Mouse (Mus musculus) small intestine, adult 2 months (tissue): ENCODE data around the gene Slc38a1. TPM values are rescaled to one million over a fixed set of nuclear protein-coding genes. Genes with fewer than 3 reads are reported as not detected.

ENCODE experiments used
- H3K27ac ChIP-seq: fragments of 200-500 bp; 2 replicates; pipeline ENCODE4 v1.5.1; 2012; ENCODE audit warnings: low read depth, low read length, control low read depth, inconsistent platforms; ENCODE audit not compliant: insufficient read depth
- H3K27me3 ChIP-seq: fragments of 200-500 bp; 2 replicates; pipeline ENCODE4 v1.6.1; 2012; ENCODE audit warnings: mild to moderate bottlenecking, moderate library complexity, low read length, inconsistent platforms; ENCODE audit not compliant: control insufficient read depth, insufficient read depth
- H3K36me3 ChIP-seq: fragments of 200-500 bp; 2 replicates; pipeline ENCODE4 v1.6.1; 2012; ENCODE audit warnings: mild to moderate bottlenecking, low read length, control low read depth, inconsistent platforms; ENCODE audit not compliant: control insufficient read depth, insufficient read depth
- H3K4me1 ChIP-seq: fragments of 200-500 bp; 2 replicates; pipeline ENCODE4 v1.6.1; 2012; ENCODE audit warnings: low read length, inconsistent platforms, mixed read lengths; ENCODE audit not compliant: control insufficient read depth, insufficient read depth, insufficient read length
- H3K4me3 ChIP-seq: fragments of 200-500 bp; 2 replicates; pipeline ENCODE4 v1.5.1; 2012; ENCODE audit warnings: low read depth, mild to moderate bottlenecking, control low read depth, inconsistent platforms, low read length, moderate library complexity
- CTCF ChIP-seq: fragments of 200-500 bp; IDR thresholded peaks from 2 replicates; pipeline ENCODE4 v1.5.1; 2012; ENCODE audit warnings: low read depth, mild to moderate bottlenecking, control low read depth, inconsistent platforms, low read length, moderate library complexity, mixed read lengths; ENCODE audit not compliant: insufficient replicate concordance, insufficient read length; ENCODE audit errors: extremely low read depth
- POLR2A ChIP-seq: fragments of 200-500 bp; IDR thresholded peaks from 2 replicates; pipeline ENCODE4 v1.6.1; 2012; ENCODE audit warnings: low read depth, mild to moderate bottlenecking, control low read depth, inconsistent platforms, low read length, moderate library complexity
- WGBS: fragments of 180-500 bp; shearing (Covaris S2); methylation state at CpG from one replicate; pipeline ENCODE4 v1.1.7; 2018; 5-methylcytosine and 5-hydroxymethylcytosine counted together
- polyA plus RNA-seq: library from polyadenylated mRNA; depleted of rRNA; stranded (reverse); fragments of >200 nt; gene quantifications from 2 replicates; pipeline ENCODE4 v1.2.3, GENCODE M21; 2012

Slc38a1 gene
- polyA plus RNA-seq, 1 experiment = 15.0 TPM

DNA sequence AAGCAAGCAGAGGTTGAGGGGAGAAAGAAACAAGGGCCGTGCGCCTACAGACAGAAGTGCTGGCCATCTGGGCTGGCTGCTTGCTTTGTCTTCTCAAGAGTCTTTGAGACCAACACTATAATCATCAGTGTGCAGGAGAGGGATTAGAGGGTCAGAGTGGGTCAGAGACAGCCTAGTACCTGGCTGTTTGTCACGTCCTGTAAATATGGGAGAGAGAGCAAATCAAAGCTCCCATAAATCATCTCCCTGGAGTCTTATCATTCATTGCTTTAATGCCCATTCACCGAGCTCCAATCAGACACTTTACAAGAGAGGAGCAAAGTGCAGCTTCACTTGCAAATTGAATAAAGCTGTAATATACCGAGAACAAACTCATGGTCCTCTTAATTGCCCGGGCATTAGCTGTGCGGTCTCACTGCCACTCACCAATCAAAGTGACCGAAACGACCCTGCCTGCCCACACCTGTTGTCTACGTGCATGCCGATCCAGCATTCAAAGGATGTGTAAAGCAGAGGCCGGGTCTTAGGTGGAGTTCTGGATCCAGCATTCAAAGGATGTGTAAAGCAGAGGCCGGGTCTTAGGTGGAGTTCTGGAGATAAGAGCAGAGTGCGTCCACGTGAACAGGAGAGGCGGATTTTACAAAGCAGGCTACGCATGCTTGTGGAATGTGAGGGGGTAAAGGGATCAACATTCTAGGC is 15.0 kb upstream of the Slc38a1 start:
- peak overlapping the region; percentile 56 for H3K4me3 ChIP-seq

DNA sequence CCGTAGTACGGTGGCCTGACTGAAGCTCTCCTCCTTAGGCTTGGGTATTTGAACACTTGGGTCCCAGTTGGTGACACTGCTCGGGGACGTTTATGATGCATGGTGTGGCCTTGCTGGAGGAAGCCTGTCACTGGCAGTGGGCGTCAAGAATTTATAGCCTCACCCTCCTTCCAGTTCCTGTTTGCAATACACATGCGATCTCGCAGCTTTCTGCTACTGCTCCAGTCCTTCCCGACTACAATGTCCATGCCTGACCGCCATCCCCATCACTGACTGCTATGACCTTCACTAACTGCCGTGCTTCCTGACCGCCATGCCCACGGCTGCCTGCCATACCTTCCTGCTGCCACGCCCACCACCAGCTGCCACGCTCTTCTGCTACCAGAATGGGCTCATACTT is 12.8 kb upstream of the Slc38a1 start:
- TF ChIP-seq POLR2A = no peak
- no peak for TF ChIP-seq CTCF
- Histone ChIP-seq H3K4me1 (peaks cover 10% of the 10 kb centered on the region), H3K4me3 (no peak overlapping the region), H3K27me3 (no peaks in the 10 kb centered on the region), H3K27ac (no peak overlapping the region), H3K36me3 (no peaks in the 10 kb centered on the region)
- WGBS = 73% methylated on average over 14 of the region's 14 CpGs

More for the DNA sequence above, 15.0 kb upstream of the Slc38a1 start:
- peaks cover 12% of the 10 kb centered on the region for H3K4me1 ChIP-seq
- H3K27me3 ChIP-seq = no peaks in the 10 kb centered on the region
- H3K36me3 ChIP-seq = no peaks in the 10 kb centered on the region
- peak overlapping the region; percentile 49 for H3K27ac ChIP-seq
- WGBS = 26% methylated on average over 17 of the region's 17 CpGs
- TF ChIP-seq POLR2A (no peak), CTCF (no peak)

DNA sequence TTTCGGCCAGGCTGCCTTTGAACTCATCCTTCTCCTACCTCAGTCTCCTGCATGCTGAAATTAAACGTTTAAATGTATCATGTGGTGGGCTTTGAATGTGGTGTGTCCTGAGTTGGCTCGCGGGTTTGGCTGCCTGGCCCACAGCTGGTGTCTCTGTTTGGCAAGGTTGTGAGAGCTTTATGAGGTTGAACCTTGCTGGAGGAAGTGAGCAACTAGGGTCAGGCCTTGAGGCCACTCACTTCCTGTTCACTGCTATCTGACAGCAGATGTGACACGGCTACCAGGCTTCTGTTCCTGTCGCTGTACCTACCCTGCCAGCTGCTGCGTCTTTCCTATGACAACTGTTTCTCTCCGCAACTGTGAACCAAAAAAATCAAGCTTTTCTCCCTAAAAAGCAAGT is 12.0 kb upstream of the Slc38a1 start:
- TF ChIP-seq CTCF = no peak
- no peak; the same call in 1 of the 2 replicates for TF ChIP-seq POLR2A
- 29% methylated on average over 8 of the region's 8 CpGs for WGBS
- peak overlapping the region; percentile 78 for H3K27ac ChIP-seq

DNA sequence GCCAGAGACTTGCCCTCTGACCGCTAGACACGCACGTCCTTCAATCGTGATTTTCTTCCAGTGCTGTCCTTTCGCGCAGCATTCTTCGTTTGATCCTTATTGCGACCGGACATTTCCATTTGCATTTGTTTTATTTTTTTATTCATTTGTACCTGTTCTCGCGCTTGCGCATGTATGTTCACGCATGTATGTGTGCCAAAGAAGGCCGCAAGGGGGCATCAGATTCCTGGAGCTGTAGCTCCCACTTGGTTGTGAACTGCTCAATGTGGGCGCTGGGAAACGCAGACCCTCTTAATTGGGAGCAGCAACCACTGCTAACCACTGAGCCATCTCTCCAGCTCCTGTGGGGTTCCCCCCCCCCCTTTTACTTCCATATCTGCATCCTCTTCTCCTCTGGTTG is 10.3 kb upstream of the Slc38a1 start:
- no peak for TF ChIP-seq POLR2A
- no peak for TF ChIP-seq CTCF
- WGBS = 96% methylated on average over 16 of the region's 16 CpGs
- Histone ChIP-seq H3K4me3 (no peak overlapping the region), H3K27me3 (no peaks in the 10 kb centered on the region), H3K27ac (no peak overlapping the region), H3K4me1 (peaks cover 7% of the 10 kb centered on the region), H3K36me3 (no peaks in the 10 kb centered on the region)

More for the DNA sequence above, 12.0 kb upstream of the Slc38a1 start:
- Histone ChIP-seq H3K4me1 (peaks cover 9% of the 10 kb centered on the region), H3K36me3 (no peaks in the 10 kb centered on the region), H3K27me3 (no peaks in the 10 kb centered on the region), H3K4me3 (no peak overlapping the region)

DNA sequence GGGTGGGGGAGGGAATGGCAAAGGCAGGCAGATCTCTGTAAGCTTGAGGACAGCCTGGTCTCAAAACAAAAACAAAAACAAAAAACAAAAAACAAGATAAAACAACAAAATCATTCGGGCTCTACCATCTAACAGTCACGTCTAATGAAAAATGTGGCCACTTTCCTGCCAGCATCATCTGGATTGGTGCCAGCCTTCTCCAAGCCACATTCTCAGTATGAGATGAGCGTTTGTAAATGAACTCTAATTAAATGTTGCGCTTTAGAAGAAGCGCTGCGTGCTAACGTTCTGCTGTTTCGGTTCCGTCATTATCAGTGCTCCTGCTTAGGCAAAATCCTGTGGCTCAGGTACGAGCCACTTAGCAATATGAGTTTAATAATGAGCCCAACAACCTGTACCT is 9.8 kb upstream of the Slc38a1 start:
- H3K4me1 ChIP-seq = peaks cover 7% of the 10 kb centered on the region
- 90% methylated on average over 10 of the region's 10 CpGs for WGBS
- H3K27ac ChIP-seq = no peak overlapping the region
- H3K27me3 ChIP-seq = no peaks in the 10 kb centered on the region
- no peak overlapping the region for H3K4me3 ChIP-seq
- TF ChIP-seq POLR2A (no peak), CTCF (no peak)
- no peaks in the 10 kb centered on the region for H3K36me3 ChIP-seq

DNA sequence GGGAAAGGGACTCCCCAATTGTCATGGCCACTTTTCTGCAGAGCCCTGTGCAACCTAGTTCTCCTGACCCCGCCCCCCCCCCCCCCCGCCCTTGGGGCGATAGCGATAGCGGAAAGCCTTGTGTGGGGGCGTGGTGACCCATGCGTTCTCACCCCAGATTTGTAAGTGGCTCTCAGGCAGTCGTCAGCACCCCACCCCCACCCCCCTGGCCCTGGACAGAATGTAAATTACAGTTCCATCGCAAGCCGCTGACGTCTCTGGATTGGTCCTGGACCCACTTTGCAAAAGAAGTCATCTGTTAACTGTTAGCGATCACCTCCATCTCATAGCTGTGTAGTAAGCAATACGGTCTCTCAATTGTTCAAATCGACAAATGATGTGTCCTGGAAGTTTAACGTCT is 4.7 kb upstream of the Slc38a1 start:
- WGBS = 40% methylated on average over 15 of the region's 15 CpGs
- no peak overlapping the region for H3K27ac ChIP-seq
- H3K4me1 ChIP-seq = peaks cover 2% of the 10 kb centered on the region; the same call in 1 of the 2 replicates
- no peaks in the 10 kb centered on the region for H3K36me3 ChIP-seq
- TF ChIP-seq POLR2A = no peak
- TF ChIP-seq CTCF = no peak
- no peaks in the 10 kb centered on the region for H3K27me3 ChIP-seq
- no peak overlapping the region for H3K4me3 ChIP-seq

DNA sequence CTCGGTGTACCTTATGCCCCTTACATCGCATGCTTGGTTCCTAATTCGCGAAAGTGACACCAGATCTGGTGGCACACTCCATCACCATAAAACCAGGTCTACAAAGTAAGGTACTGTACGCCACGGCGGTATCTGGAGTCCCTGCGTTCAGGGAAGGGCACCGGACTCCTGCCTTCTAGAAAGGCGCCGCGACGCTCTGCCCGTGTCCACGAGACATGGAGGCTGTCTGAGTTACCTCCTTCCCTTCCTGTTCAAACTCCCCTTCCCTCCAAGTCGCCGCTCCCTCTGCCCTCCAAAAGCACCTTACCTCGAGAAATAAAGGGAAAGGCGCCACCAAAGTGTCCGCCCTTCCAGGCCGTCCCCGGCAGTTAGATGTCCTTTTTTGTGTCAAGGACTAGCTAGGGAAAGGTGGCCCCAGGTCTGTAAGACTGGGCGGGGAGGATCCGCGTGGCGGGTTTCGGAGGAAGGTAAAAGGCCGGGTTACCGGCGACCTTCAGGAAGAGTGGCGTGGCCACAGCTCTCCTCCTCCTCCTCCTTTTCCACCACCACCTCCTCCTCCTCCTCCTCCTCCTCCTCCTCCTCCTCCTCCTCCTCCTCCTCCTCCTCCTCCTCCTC is 785 bp downstream of the Slc38a1 start:
- H3K4me1 ChIP-seq = peaks cover 2% of the 10 kb centered on the region; the same call in 1 of the 2 replicates
- H3K36me3 ChIP-seq = no peaks in the 10 kb centered on the region
- no peaks in the 10 kb centered on the region for H3K27me3 ChIP-seq
- peak overlapping the region; percentile 86 for H3K4me3 ChIP-seq
- peak overlapping the region; percentile 78 for H3K27ac ChIP-seq
- WGBS = under 1% methylated on average over 31 of the region's 31 CpGs
- TF ChIP-seq POLR2A (no peak), CTCF (no peak)
